Mouse (Mus musculus) MEL (cell line): ENCODE measurements at regions not wholly inside any gene's neighbourhood (a gene's known extent, or its start where the extent isn't known, plus 50 kb on each side); places are given as distances from the start of the nearest gene placed in this dataset.

ENCODE experiments used
- DNase-seq: peaks from one replicate; pipeline ENCODE4 v3.0.0; 2011; ENCODE audit warnings: low read depth, low spot score
- H3K27ac ChIP-seq: 2 replicates; pipeline ENCODE4 v1.5.1; 2012; ENCODE audit warnings: low read depth, mild to moderate bottlenecking, control low read depth, low read length, moderate library complexity; ENCODE audit not compliant: control insufficient read depth
- H3K27me3 ChIP-seq, 2 experiments: fragments of 150-350 bp in 1 of 2; sonication (generic) in 1 of 2; 2 replicates each; pipeline ENCODE4 v1.6.1; 2012; ENCODE audit warnings: low read length in 2 of 2, mild to moderate bottlenecking in 2 of 2, improper control_type of control experiment in 1 of 2, moderate library complexity in 1 of 2; ENCODE audit not compliant: insufficient read depth in 2 of 2, control insufficient read depth in 1 of 2
- H3K36me3 ChIP-seq, 2 experiments: 2 replicates each; pipeline ENCODE4 v1.6.1; 2012 to 2014; ENCODE audit warnings: low read length in 2 of 2, improper control_type of control experiment in 1 of 2, inconsistent platforms in 1 of 2, mild to moderate bottlenecking in 1 of 2; ENCODE audit not compliant: insufficient read depth in 2 of 2, control insufficient read depth in 1 of 2
- H3K4me1 ChIP-seq, 2 experiments: fragments of 150-350 bp in 1 of 2; sonication (generic) in 1 of 2; 2 replicates each; pipeline ENCODE4 v1.6.1; 2012; ENCODE audit warnings: low read length in 2 of 2, improper control_type of control experiment in 1 of 2, mild to moderate bottlenecking in 1 of 2; ENCODE audit not compliant: insufficient read depth in 2 of 2, control insufficient read depth in 1 of 2
- H3K4me3 ChIP-seq, 2 experiments: fragments of 150-350 bp in 1 of 2; sonication (generic) in 1 of 2; 2 replicates each; pipeline ENCODE4 v1.5.1; 2012; ENCODE audit warnings: low read depth in 2 of 2, low read length in 2 of 2, mild to moderate bottlenecking in 2 of 2, moderate library complexity in 2 of 2, control low read depth in 1 of 2, improper control_type of control experiment in 1 of 2; ENCODE audit not compliant: control insufficient read depth in 1 of 2, insufficient read depth in 1 of 2
- H3K79me2 ChIP-seq: 2 replicates; pipeline ENCODE4 v1.6.1; 2012; ENCODE audit warnings: mild to moderate bottlenecking, low read length, moderate library complexity; ENCODE audit not compliant: control insufficient read depth, poor library complexity, insufficient read depth
- H3K9ac ChIP-seq: 2 replicates; pipeline ENCODE4 v1.6.1; 2012; ENCODE audit warnings: low read depth, mild to moderate bottlenecking, control low read depth, low read length, moderate library complexity; ENCODE audit not compliant: control insufficient read depth, poor library complexity, severe bottlenecking
- H3K9me3 ChIP-seq: fragments of 150-350 bp; sonication (generic); replicated peaks from 2 replicates; pipeline ENCODE4 v1.6.1; 2012; ENCODE audit warnings: mild to moderate bottlenecking, low read length, improper control_type of control experiment, moderate library complexity; ENCODE audit not compliant: insufficient read depth
- BHLHE40 ChIP-seq: IDR thresholded peaks from 2 replicates; pipeline ENCODE4 v1.6.1; 2012; ENCODE audit warnings: low read depth, mild to moderate bottlenecking, inconsistent platforms, low read length, improper control_type of control experiment, borderline replicate concordance
- CHD1 ChIP-seq: IDR thresholded peaks from 2 replicates; pipeline ENCODE4 v1.6.1; 2012; ENCODE audit warnings: low read depth, mild to moderate bottlenecking, inconsistent platforms, low read length, improper control_type of control experiment
- CHD2 ChIP-seq: IDR thresholded peaks from 2 replicates; pipeline ENCODE4 v1.6.1; 2011; ENCODE audit warnings: low read length, improper control_type of control experiment
- CTCF ChIP-seq, 3 experiments: IDR thresholded peaks in 2 of 3; conservative IDR thresholded peaks in 1 of 3; 2 replicates each; pipeline ENCODE4 v1.5.1; 2011 to 2012; ENCODE audit warnings: low read length in 3 of 3, low read depth in 2 of 3, mild to moderate bottlenecking in 2 of 3, improper control_type of control experiment in 1 of 3, inconsistent platforms in 1 of 3, mixed read lengths in 1 of 3, moderate library complexity in 1 of 3; ENCODE audit not compliant: control insufficient read depth in 1 of 3, insufficient read depth in 1 of 3, poor library complexity in 1 of 3, severe bottlenecking in 1 of 3
- EP300 ChIP-seq, 2 experiments: IDR thresholded peaks; 2 replicates each; pipeline ENCODE4 v1.6.1; 2011; ENCODE audit warnings: improper control_type of control experiment in 2 of 2, low read length in 2 of 2, low read depth in 1 of 2, mild to moderate bottlenecking in 1 of 2
- GATA1 ChIP-seq: IDR thresholded peaks from 2 replicates; pipeline ENCODE4 v1.6.1; 2011; ENCODE audit warnings: low read depth, low read length, improper control_type of control experiment
- HCFC1 ChIP-seq: IDR thresholded peaks from 2 replicates; pipeline ENCODE4 v1.6.1; 2012; ENCODE audit warnings: low read depth, mild to moderate bottlenecking, inconsistent platforms, low read length, improper control_type of control experiment, moderate library complexity
- JUND ChIP-seq: IDR thresholded peaks from 2 replicates; pipeline ENCODE4 v1.6.1; 2011; ENCODE audit warnings: low read depth, mild to moderate bottlenecking, improper control_type of control experiment, low read length
- KAT2A ChIP-seq: conservative IDR thresholded peaks from 2 replicates; pipeline ENCODE4 v1.6.1; 2012; ENCODE audit warnings: low read depth, low read length, improper control_type of control experiment, inconsistent platforms
- MAFK ChIP-seq: IDR thresholded peaks from 2 replicates; pipeline ENCODE4 v1.6.1; 2011; ENCODE audit warnings: low read depth, mild to moderate bottlenecking, low read length, improper control_type of control experiment, borderline replicate concordance
- MAX ChIP-seq: IDR thresholded peaks from 2 replicates; pipeline ENCODE4 v1.6.1; 2011; ENCODE audit warnings: low read length, improper control_type of control experiment
- MAZ ChIP-seq: IDR thresholded peaks from 2 replicates; pipeline ENCODE4 v1.6.1; 2012; ENCODE audit warnings: low read depth, mild to moderate bottlenecking, inconsistent platforms, low read length, improper control_type of control experiment
- MEF2A ChIP-seq: IDR thresholded peaks from 2 replicates; pipeline ENCODE4 v1.6.1; 2014; ENCODE audit warnings: low read depth, mild to moderate bottlenecking, inconsistent platforms, low read length, improper control_type of control experiment; ENCODE audit not compliant: poor library complexity, insufficient replicate concordance, severe bottlenecking; ENCODE audit errors: extremely low read depth
- MXI1 ChIP-seq: IDR thresholded peaks from 2 replicates; pipeline ENCODE4 v1.6.1; 2011; ENCODE audit warnings: mild to moderate bottlenecking, low read depth, low read length, improper control_type of control experiment
- MYB ChIP-seq: IDR thresholded peaks from 2 replicates; pipeline ENCODE4 v1.6.1; 2011; ENCODE audit warnings: mild to moderate bottlenecking, low read depth, low read length, improper control_type of control experiment
- NELFE ChIP-seq: IDR thresholded peaks from 2 replicates; pipeline ENCODE4 v1.6.1; 2011; ENCODE audit warnings: low read depth, low read length, improper control_type of control experiment
- NRF1 ChIP-seq: IDR thresholded peaks from 2 replicates; pipeline ENCODE4 v1.6.1; 2014; ENCODE audit warnings: low read depth, mild to moderate bottlenecking, inconsistent platforms, low read length, improper control_type of control experiment, moderate library complexity; ENCODE audit not compliant: poor library complexity, insufficient read depth, severe bottlenecking
- POLR2AphosphoS5 ChIP-seq: IDR thresholded peaks from 2 replicates; pipeline ENCODE4 v1.6.1; 2012; ENCODE audit warnings: low read depth, borderline replicate concordance, mild to moderate bottlenecking, inconsistent platforms, low read length, moderate library complexity, mixed read lengths
- RCOR1 ChIP-seq: IDR thresholded peaks from 2 replicates; pipeline ENCODE4 v1.6.1; 2012; ENCODE audit warnings: low read depth, mild to moderate bottlenecking, inconsistent platforms, low read length, improper control_type of control experiment
- SIN3A ChIP-seq: IDR thresholded peaks from 2 replicates; pipeline ENCODE4 v1.6.1; 2012; ENCODE audit warnings: low read length, improper control_type of control experiment, inconsistent platforms
- TBP ChIP-seq: IDR thresholded peaks from 2 replicates; pipeline ENCODE4 v1.8.0; 2011; ENCODE audit warnings: low read depth, low read length, improper control_type of control experiment
- USF1 ChIP-seq: IDR thresholded peaks from 2 replicates; pipeline ENCODE4 v1.6.1; 2014; ENCODE audit warnings: low read depth, mild to moderate bottlenecking, inconsistent platforms, low read length, improper control_type of control experiment, moderate library complexity
- USF2 ChIP-seq, 2 experiments: IDR thresholded peaks; 2 replicates each; pipeline ENCODE4 v1.6.1; 2011 to 2012; ENCODE audit warnings: improper control_type of control experiment in 2 of 2, low read length in 2 of 2, borderline replicate concordance in 1 of 2, inconsistent platforms in 1 of 2, low read depth in 1 of 2, mild to moderate bottlenecking in 1 of 2; ENCODE audit not compliant: insufficient read depth in 1 of 2
- ZMIZ1 ChIP-seq: IDR thresholded peaks from 2 replicates; pipeline ENCODE4 v1.6.1; 2012; ENCODE audit warnings: low read depth, mild to moderate bottlenecking, inconsistent platforms, low read length, improper control_type of control experiment, moderate library complexity

GRCm38 (mm10) chr2:146586381-146586780, 74.2 kb upstream of the Ralgapa2 start:
- H3K36me3 ChIP-seq = peaks cover 0 to 14% of the 10 kb centered on the region in 2 experiments; a peak in 2 of 4 replicates
- no peaks in the 10 kb centered on the region for H3K9me3 ChIP-seq
- no peak for DNase-seq
- H3K27me3 ChIP-seq = no peaks in the 10 kb centered on the region; a peak in 1 of 4 replicates
- H3K9ac ChIP-seq = no peak overlapping the region
- peaks cover 3 to 13% of the 10 kb centered on the region in 2 experiments; a peak in 3 of 4 replicates for H3K4me1 ChIP-seq
- H3K79me2 ChIP-seq = no peaks in the 10 kb centered on the region
- no peak overlapping the region for H3K27ac ChIP-seq
- TF ChIP-seq CHD2 (no peak), POLR2AphosphoS5 (no peak), SIN3A (no peak), MAFK (no peak), TBP (no peak), CTCF (IDR thresholded peaks at IDR 0.05 in 2 of 3, conservative IDR thresholded peaks at IDR 0.05 in 1 of 3; ENCODE audit: control insufficient read depth in 1 of 3, insufficient read depth in 1 of 3, low read depth in 2 of 3, low read length in 3 of 3, poor library complexity in 1 of 3, severe bottlenecking in 1 of 3) (no peak), NRF1 (no peak), MAZ (no peak), CHD1 (no peak), USF2 (IDR thresholded peaks at IDR 0.05; ENCODE audit: borderline replicate concordance in 1 of 2, insufficient read depth in 1 of 2, low read depth in 1 of 2, low read length in 2 of 2) (no peak), RCOR1 (no peak), MAX (no peak), BHLHE40 (no peak), MXI1 (no peak), ZMIZ1 (no peak)
- no peak overlapping the region for H3K4me3 ChIP-seq

- Histone ChIP-seq H3K27ac (no peak overlapping the region), H3K79me2 (no peaks in the 10 kb centered on the region), H3K36me3 (peaks cover 0 to 14% of the 10 kb centered on the region in 2 experiments; a peak in 2 of 4 replicates), H3K27me3 (no peaks in the 10 kb centered on the region; a peak in 1 of 4 replicates), H3K4me1 (peaks cover 3 to 15% of the 10 kb centered on the region in 2 experiments; a peak in 3 of 4 replicates), H3K9me3 (no peaks in the 10 kb centered on the region), H3K4me3 (no peak overlapping the region), H3K9ac (no peak overlapping the region)
- TF ChIP-seq MEF2A (no peak), USF1 (no peak), NELFE (no peak), POLR2AphosphoS5 (no peak), KAT2A (no peak), GATA1 (no peak), JUND (no peak), RCOR1 (no peak), HCFC1 (no peak), CHD1 (no peak), CHD2 (no peak), CTCF (IDR thresholded peaks at IDR 0.05 in 2 of 3, conservative IDR thresholded peaks at IDR 0.05 in 1 of 3; ENCODE audit: control insufficient read depth in 1 of 3, insufficient read depth in 1 of 3, low read depth in 2 of 3, low read length in 3 of 3, poor library complexity in 1 of 3, severe bottlenecking in 1 of 3) (no peak), MYB (no peak), TBP (no peak), EP300 (IDR thresholded peaks at IDR 0.05; ENCODE audit: low read depth in 1 of 2, low read length in 2 of 2) (no peak)
- DNase-seq = no peak
These were observed 74.8 kb upstream of the Ralgapa2 start for GRCm38 (mm10) chr2:146586981-146587380.
